Mouse (Mus musculus) c-Kit-negative CD71-positive TER-119-positive erythroid progenitor cells, embryonic 14.5 days (primary cell): Measurements from ENCODE around the gene Rab6b.

ENCODE experiments used
- DNase-seq: peaks from one replicate; pipeline ENCODE4 v3.0.0-alpha.2; 2013; ENCODE audit warnings: low read depth, low spot score

Rab6b gene

DNA sequence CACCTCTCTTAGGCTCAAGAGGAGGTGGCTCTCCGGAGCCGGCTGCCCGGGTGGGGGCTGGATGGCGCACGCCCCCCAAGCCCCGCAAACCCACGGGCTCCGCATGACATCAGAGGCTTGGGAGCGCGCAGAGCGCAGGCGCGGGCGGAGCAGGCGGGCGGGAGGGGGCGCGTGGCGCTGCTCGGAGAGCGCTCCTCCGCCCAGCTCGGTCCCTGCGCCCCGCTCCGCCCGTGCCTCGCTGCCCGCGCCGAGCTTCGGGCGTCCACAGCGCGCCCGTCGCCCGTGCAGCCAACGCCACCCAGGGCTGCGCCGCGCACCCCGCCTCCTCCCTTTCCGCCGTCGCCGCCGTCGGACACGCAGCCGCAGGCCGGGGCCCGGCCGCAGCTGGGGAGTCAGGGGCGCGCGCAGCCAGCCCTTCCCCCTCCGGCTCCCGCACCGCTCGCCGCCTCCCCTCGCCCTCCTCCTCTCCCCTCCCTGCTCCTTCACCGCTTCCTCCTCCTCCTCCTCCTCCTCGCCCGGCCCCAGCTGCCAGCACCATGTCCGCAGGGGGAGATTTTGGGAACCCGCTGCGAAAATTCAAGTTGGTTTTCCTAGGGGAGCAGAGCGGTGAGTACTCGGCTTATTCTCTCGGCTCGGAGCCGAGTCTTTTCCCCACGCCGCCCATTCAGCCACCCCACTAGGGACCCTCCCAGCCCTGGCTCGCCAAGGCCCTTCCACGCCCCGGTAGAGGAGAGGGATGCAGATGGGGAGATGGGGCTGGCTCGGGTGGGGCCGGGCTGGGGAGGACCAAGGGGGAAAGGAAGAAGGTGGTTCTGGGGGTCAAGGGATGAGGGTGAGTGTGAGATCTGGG, at the start of gene Rab6b:
TSS of gene Rab6b (plus strand) at position 167 of the 850 bp plus-strand sequence.
- DNase-seq, result no peak

DNA sequence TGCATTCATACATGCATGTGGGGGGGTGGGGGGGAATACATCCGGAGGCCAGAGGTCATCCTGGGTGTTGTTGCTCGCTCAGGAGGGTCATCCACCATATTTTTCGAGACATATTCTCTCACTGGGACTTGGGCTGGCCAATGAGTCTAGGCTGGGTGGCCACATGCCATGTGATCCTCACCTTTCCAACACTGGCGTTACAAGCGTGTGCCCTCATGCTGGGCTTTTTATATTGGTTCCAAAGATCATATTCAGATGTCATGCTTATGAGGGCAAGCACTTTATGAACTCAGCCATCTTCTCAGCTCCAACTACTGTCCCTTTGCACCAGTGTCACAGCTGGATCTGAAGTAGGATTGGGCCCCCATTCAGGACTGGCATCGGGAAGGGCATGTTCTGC, 48.0 kb upstream of the Rab6b start:
- no peak for DNase-seq

DNA sequence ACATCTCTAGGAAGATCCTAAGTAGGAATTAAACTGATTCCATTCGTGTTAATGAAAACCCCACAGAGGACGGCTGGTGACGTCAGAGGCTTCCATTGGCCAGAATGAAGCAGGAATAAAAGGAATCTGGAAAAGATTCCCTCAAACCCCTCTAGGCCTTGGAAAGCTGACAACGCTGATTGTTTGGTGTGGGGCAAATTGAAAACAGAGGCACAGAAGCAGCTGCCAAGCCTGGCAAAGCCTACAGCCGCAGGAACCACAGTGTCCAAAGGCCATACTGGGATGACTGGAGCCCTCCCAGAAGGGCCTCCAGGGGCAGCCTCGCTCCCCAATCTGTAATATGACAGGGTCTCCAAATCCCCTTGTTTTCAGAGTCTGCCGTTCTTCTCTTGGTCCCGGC, 44.7 kb upstream of the Rab6b start:
- no peak for DNase-seq

- no peak for DNase-seq
Observed at GRCm38 (mm10) chr9:103067651-103068050, 43.9 kb upstream of the Rab6b start.

DNA sequence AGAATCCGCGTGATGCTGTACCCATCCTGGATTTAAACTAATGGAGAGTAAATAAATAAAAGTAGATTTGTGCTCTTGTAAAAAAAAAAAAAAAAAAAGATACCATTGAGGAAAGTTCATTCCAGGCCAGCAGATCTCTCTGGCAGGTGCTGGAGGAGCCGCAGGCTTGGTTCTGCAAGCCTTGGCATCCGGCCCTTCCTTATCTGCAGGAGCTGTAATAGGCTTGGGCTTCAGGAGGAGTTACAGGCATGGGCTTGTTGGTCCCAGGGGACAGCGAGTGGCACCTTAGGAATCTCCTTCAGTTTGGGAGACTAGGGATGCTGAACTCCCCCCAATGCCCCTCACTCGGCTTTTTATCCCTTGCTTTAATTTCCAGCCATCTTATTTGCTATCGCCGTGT, 42.8 kb upstream of the Rab6b start:
- DNase-seq, result no peak

DNA sequence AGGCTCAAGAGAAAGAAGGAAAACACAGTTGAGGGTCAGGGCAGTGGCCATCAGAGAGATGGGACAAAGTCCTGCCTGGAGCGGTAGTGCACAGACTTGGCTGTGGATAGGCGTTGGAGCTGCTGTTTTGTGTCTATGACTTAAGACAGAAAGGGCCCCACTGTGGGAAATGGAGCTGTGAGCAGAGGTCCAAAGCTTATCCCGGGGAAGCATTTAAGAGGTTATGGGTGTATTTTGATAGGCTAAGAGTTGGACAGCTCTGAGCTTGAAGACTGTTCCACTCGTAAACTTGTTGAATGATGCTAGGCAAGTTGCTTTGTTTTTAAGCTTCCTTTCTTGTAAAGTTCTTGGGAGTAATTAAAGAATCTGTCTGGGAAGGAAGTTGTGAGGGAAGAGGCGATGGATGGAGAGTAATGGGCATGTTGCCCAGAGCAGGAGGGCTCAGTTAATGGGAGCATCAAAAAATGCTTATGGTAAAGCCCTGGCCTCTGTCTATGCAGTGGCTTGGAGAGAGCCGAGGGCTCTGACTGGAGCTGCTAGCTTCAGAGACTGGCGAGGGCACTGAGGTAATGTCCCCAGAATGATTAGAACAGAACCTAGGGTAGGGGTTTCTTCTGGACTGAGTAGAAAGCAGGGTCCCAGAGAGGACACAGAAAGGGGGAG, 39.9 kb upstream of the Rab6b start:
- no peak for DNase-seq

DNA sequence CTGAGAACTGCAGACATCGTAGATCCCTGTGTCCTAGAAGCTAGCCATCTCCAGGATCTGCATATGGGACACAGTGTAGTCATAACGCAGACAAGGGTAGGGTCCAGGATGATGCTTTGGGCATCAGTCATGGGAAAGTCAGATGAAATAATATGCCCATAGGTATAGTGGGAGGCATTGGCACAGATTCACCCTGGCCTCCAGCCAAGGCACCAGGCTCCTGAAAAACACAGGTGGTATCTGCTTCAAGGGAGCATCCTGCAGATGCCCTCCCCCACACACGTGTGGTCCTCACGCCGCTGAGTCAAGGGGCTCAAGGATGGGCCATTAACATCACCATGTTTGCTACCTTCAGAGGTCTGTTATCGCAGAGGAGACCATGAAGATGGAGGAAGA, 39.4 kb upstream of the Rab6b start:
- DNase-seq, result no peak

- DNase-seq, result no peak
Observed at GRCm38 (mm10) chr9:103072926-103073515, 38.6 kb upstream of the Rab6b start.

GRCm38 (mm10) chr9:103076836-103077531, 34.6 kb upstream of the Rab6b start:
- no peak for DNase-seq

DNA sequence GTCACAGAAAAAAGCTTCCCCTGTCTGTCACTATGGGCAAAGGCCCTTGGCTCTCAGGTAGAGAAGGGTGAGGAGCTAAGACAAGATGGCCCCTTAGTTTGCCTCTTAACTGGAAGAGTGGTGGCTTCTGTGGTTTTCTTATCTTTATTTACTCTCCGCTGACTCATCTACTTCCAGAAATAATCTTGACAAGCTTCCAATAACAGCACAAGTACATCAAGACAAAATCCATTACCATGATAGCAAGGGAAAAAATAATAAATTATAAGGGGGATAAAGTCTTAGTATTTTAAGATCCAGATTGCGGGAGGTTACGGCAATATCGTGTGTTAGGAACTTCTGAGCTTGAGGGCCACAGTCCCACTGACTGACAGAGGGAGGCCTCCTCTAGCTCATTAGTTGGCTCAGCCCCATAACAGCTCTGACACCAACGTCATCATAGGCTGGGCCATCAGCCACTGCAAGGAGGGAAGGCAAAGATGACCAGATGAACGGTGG, 33.3 kb upstream of the Rab6b start:
- DNase-seq, result no peak

DNA sequence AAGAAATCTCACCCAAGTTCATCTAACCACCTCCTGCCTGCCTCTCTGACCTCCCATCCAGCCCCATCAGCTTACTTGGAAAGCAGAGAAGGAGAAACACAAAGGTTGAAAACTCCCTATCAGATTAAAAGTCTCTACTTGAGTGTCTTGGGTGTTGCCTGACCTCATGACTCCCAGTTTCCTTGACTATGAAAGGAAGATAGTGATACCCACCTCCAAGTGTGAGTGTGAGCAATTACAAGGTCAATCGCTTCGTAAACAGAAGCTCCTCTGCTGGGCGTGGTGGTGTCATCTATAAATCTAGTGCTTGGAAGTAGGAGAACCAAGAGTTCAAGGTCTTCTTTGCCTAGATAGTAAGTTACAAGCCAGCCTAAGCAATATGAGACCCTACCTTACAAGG, 31.4 kb upstream of the Rab6b start:
- no peak for DNase-seq

DNA sequence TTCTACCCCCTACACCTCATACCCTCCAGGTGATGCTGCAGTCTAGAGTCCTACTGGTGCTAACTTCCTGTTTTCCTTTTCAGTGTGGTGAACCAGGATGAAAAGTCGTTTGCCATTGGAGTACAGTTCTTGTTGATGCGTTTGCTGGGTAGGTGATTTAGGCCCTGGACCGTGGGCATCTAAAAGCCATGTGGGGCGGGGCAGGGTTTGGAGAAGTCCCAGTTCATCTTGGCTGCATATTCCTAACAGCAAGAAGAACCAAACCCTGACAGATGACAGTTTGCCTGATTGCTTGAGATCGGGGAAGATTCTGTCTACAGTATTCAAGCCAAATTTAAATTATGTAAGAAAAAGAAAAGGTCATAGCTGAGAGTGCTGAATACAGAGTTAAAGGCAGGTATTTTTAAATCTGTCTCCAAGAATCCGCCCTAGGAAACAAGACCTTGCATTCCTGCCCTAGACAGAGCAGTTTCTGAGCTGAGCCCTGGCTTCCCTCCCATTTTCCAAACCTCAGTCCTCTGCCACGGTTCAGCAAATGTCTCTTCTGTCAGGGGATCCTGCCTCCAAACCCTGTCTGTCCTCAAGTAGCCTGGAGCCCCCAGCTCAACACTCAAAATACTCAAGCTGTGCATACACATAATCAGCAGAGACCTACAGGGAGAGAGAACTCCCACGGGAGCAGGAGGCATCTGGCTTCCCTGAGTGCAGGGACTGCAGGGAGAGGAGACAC, 29.2 kb upstream of the Rab6b start:
- DNase-seq, result no peak

GRCm38 (mm10) chr9:103083405-103083804, 28.2 kb upstream of the Rab6b start:
- no peak for DNase-seq

DNA sequence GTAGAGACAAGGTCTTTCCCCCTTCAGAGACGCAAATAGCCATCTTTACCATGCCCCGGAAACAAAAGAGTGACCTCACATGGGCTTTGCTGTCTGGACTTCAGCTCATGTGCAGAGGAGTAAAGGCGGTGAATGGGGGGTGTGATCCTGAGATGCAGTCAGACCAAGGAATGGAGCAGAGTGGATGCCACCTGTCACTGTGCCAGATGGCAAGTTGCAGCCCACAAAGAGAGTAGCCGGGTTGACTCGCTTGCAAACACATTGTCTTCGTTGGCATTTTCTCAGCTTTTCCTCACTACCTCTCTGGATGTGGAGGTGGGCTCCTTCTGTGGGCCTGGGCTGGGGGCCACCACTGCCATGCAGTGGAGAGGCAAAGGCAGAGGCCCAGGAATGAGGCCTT, 24.9 kb upstream of the Rab6b start:
- DNase-seq, result no peak

- no peak for DNase-seq
Observed at GRCm38 (mm10) chr9:103087301-103087700, 24.3 kb upstream of the Rab6b start.

DNA sequence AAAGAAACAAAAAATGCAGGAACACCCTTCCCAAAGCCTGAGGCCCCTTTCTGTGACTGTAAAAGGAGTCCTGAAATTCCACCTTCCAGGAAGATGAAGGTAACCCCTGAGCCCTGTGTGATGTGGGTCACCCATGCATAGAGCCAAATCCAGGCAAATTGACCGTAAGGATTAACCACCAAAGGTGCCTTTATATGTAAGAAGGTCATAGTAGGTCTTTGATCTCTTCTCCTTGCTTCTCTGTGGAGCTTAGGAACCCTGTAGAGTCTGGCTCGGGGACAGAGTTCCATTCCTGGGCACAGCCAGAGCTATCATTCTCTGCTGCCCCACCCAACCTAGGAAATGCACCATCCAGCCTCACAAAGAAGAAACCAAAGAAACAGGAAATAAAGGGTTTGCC, 22.9 kb upstream of the Rab6b start:
- no peak for DNase-seq

GRCm38 (mm10) chr9:103090116-103090875, 21.3 kb upstream of the Rab6b start:
- DNase-seq, result no peak

DNA sequence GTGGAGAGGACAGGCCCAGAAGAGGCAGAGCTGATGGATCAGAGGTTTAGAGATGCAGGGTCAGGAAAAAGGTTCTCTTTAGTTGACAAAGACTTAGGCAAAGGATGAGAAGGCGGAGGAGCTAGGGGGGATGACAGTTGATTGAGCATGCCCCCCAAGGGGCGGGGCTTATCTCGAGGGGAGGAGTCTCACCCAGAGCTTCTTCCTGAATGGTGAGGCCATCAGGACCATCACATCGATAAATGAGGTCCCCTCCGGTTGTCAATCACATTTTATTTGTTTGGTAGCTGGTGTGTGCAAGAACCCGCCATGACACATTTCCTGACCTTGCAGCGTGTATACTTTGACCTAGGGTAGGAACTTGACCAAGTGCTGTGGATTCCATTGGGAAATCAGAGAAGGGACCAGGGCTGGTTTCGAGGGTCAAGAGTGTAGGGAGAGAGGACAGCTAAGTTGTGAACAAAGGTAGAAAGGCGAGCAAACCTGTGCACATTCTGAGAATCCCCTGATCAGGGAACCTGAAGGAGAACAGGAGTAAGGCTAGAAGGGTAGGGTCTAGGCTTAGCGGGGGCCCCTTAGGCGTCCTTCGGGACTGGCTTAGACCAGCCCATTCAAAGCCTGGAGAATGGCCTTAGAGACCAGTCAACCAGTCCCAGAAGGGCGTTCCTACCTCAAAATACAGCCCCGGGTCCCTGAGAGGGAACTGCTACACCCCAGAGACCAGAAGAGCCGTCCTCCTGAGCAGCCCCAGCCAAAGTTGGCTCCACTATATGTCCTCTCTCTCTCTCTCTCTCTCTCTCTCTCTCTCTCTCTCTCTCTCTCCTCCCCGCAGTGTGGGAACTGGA, 20.3 kb upstream of the Rab6b start:
- DNase-seq, result no peak

- peak; percentile 3 for DNase-seq
Observed at GRCm38 (mm10) chr9:103092248-103092647, 19.3 kb upstream of the Rab6b start.

GRCm38 (mm10) chr9:103093681-103094080, 17.9 kb upstream of the Rab6b start:
- DNase-seq, result no peak
